Mouse (Mus musculus) brain, embryonic 14.5 days (tissue): ENCODE results near the gene Gna11.

Source experiments
- CTCF ChIP-seq: fragments of 200-500 bp; IDR thresholded peaks from 2 replicates; pipeline ENCODE4 v1.5.1; 2012; ENCODE audit warnings: inconsistent platforms, mild to moderate bottlenecking, moderate library complexity, borderline replicate concordance; ENCODE audit not compliant: insufficient read depth, insufficient read length; ENCODE audit errors: extremely low read depth
- POLR2A ChIP-seq: fragments of 200-500 bp; IDR thresholded peaks from 2 replicates; pipeline ENCODE4 v1.6.1; 2012; ENCODE audit warnings: mild to moderate bottlenecking, inconsistent platforms, borderline replicate concordance; ENCODE audit not compliant: poor library complexity, insufficient read depth, insufficient read length, severe bottlenecking; ENCODE audit errors: extremely low read depth

DNA sequence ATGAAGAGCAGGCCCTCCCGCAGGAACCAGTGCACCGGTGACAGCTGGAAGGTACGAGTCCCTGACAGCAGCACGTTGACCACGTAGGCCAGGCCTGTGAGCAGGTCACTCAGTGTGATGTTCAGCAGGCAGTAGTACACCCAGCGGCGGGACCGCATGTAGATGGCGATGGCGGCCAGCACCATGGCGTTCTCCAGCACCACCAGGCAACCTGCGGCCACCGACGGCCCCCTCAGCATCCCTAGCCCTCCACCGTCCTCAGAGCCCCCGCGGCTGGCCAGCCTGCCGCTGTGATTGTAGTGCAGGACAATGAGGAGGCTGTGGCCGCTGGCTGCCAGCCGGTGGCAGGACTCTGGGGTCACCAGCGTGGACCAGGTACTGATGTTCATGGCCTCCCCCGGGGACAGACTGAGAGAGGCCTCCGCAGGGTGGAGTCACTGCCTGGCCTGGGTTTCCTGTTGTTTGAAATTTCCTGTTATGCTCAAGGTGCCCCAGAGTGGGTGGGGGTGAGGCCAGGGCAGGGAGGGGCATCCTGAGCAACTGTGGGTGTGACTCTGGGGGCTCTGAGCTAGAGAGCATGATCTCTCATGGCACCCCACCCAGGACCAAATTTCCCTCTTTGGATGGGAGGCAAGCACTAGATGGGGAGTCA lies 45.6 kb downstream of the Gna11 start:
- TF ChIP-seq CTCF (no peak), POLR2A (no peak)
